Mouse (Mus musculus) frontal cortex, postnatal 14 days (tissue): ENCODE measurements at regions not wholly inside any gene's neighbourhood (a gene's known extent, or its start where the extent isn't known, plus 50 kb on each side); places are given as distances from the start of the nearest gene placed in this dataset.

Source experiments
- DNase-seq, 2 experiments: peaks; one replicate each; pipeline ENCODE4 v3.0.0; 2022; ENCODE audit warnings: low spot score in 2 of 2

DNA sequence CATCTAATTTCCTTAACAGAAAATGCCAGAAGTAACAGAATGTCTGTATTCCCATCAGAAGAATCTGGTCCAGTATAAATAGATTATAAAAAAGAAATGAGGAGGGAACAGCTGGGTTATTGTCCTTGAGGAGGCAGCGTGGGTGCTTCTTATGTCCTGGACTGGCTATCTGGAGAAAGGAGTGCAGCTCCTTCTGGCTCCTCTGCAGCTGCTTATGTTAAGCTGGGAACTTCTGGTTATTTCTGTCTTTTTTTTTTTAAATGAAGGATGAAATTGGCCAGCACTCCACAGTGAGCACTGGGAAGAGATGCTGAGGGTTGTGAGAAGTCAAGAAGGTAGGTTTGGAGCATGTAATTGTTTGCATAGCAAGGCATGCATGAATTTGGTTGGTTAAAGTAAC is 441.5 kb downstream of the Ebf1 start:
- DNase-seq, result no peak

DNA sequence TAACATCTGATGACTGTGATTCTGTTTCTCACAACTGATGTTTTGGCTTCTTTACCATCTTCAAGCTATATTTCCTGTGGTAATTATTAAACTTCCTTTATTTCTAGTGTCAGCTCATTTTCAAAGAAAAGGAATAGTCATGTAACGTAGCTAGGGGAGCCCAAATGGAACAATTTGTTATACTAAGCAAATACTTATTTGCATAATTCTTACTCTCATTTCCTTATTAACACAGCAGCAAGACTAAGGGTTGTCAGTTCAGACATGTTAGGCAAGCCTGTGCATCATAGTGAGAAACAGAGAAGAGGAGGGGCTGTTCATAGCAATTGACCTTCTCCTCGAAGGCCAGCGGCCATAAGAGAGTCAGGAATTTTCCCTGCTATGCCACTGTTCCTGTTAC is 449.5 kb downstream of the Ebf1 start:
- no peak for DNase-seq

DNA sequence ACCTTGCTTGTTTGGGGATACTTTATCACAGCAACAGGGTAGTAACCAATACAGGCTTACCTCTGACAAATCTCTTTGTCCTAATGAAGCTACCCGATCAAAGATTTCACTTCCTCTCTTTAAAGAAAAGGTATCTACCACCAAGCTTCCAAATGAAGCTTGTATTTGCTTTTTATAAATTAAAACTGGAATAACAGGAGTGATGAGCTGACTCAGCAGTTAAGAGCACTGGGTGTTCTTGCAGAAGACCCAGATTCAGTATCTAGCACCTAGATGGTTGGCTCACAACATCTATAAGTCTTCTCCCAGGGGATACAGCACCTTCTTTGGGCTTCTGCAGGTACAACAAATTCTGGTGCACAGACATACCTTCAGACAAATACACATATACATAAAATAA is 453.2 kb downstream of the Ebf1 start:
- no peak for DNase-seq

DNA sequence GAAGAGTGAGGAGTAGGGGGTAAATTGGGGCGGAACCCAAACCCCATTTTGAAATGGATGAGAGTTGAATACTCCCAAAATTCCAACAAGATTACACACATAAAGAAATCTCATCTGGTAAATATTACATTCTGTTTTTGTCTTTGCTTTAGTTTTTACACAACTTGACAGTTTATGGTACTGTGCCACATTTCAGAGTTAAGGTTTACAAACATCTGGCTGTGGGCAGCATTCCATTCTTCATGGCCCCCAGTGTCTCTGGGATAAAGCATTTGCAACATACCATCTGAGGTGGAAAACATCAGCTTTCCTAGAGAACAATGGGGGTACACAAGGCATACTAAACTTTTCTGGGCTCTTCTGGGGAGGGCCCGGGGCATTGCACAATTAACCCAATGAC is 454.1 kb downstream of the Ebf1 start:
- DNase-seq, result no peak

DNA sequence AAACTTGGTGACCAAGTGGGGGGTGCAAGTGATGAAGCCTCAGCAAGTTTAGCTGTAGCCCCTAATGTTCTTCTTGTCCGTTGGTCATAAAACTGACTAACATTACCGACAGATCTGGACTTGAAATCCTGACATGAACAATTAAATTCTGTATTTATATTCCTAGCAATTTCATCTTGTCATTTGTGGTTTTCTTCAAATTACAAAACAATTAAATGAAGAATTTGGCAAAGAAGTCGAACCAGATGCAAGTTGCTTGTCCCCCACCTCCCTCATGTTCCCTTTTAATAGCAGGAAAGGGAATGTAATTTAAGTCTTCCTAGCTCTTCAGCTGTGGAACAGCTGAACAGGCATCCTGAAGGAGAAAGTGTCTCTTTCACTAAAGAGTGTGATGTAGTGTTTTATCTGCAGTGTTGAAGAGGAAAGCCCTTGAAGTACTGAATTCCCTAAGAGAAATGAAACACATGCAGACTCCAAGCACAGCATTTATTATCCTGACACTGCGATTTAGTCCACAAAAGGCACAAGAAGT is 467.5 kb downstream of the Ebf1 start:
- DNase-seq, result no peak

DNA sequence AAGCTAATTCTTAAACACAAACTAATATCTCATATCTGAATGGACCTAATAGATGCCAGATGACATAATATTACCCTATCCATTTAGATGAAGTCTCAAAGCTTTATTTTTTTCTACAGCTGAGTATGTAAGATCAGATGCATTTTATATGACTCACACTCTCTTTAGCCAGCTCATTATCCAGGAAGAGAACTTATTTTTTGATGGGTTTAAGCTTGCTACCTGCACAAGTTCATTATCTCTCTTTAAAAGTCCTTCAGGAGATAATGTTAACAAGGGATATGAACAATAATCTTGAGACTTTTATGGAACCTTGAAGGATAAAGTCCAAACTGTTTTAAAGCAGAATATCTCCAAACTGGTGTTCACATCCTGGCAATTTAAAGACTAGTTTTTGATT is 468.0 kb downstream of the Ebf1 start:
- no peak for DNase-seq

DNA sequence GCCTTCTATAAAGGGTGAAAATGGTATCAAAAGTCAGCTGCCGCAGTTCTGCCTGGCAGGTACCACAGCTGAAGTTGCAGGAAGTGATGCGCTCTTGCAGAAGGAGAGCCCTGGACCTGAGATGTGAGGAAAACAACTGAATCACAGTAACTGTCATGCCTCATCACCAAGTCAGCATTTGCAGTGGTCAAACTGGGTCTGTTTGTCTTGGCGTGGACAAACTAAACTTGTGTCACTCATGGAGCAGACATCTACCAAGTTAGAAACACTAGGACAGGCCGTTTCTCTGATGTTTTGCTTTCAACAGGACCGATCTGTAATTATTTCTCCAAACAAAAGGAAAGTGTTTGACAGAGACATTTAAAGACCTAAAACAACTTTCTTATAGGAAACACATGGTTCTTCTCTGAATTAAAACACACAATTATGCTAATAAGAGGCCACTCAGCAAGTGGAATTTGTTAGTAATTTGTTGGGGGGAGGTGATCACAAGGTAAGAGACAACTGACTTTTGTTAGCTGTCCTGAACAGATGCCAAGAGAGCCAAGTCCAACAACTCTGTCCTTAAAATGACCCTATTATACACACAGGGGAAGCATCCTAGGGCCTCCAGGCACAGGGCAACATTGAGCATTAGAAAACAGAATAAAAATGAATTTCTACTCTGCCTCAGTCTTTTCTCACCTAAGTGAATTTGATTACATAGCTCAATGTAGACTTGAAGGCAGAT is 470.2 kb downstream of the Ebf1 start:
- DNase-seq, result no peak

DNA sequence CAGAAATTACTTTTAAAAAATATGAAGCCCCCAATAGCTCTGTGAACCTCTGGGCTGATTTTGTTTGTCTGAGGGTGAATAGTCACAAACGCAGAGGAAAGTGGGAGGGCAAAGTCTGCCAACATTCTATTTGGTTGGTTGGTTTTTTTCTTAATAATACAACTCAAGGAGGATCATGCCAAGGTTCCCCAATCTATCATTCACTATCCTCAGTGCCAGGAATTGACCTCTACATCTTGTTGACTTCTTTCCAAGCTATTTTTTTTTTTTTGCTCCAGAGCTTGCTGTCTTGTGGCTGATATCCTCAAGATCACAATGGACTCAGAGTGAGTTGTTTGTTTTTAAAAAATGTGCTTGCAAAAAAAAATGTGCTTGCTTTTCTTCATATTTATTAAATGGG is 471.2 kb downstream of the Ebf1 start:
- no peak for DNase-seq

DNA sequence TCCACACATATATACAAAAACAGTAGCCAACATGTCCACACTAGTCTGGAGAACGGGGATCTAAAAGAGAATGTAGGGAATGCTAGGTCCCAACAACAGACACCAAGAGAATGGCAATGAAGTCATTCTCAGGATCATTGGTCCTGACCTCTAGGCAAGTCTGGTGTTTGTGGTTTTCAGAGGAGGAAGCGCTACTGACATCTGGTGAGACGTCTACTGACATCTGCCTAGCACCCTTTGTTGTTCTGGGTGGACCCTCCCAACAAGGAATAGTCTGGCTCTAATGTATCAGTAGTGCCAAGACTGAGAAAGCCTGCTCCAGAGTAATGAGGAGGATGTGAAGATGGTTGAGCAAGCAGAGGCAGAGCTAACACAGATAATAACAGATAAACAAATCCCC is 472.4 kb downstream of the Ebf1 start:
- no peak for DNase-seq

DNA sequence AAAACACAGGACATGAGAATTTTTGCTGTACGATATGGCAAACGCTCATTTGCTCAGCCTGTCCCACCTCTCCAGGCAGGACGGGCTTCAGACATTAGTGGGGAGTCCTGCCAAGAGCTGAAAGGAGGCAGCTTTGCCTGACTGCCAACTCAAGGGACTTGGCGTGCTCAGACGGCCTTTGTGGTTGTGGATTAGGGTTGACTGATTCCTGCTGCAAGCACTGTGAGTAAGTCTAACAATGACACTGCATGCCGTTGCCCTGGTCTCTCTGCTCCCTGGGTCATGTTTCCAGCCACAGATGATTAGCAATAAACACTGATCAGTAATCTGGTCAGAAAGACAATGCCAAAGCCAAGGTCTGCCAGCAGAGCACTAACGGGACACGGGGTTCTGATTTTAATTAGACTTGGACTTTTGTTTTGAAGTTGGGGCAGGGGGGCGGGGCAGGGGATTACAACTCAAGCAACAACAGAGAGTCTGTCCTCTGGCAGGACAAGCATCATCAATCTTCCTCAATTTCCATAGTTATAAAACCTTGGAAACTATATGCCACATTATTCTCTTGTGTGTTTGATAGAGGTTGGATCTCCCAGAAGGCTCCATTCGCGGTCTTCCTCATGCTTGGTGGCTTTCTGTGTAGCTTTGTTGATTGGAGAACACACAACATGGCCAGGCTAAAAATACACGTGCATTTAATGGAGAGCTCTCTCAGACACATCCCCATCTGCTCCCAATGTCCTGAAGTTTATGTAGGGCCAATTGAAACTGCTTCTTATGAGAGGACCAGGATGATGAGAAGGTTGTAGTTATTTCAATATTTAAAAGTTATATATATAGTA is 486.6 kb downstream of the Ebf1 start:
- peak; percentile 4 to 7 for DNase-seq

DNA sequence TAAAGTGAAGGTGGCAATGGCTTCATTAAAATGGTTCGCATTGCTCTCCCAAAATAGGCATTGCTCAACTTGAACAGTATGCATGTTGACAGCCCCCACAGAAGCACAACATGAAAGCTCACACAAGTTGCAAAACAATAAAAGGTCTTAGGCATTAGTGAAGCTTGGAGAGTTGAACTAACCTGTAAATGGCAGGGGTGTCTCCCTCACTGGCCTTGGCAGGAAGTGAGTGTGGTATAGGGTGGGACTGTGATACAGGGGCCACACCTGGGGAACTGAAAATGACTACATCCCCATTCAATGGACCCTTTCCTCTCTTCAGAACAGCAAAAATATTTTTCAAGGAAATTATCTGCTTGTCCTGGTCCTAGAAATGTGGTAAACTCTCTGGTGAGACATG is 499.6 kb downstream of the Ebf1 start:
- no peak for DNase-seq

DNA sequence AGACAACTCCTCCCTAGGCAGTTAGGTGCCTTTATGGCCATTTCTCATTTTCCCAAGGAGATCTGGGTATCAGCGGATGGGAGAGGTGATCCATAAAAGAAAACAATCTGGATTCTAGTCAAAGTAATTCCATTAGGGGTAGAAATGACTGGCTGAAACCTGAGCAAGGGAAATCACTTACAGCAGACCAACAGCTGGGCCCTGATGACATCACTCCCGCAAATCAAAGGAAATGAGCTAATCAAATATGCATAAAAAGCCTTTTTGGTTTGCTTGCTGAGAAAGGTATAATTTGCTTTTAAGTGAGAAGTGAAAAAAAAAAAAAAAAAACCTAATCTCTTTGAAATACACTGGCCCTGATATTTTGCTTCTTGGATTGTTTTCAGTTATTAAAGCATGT is 506.2 kb downstream of the Ebf1 start:
- no peak for DNase-seq

DNA sequence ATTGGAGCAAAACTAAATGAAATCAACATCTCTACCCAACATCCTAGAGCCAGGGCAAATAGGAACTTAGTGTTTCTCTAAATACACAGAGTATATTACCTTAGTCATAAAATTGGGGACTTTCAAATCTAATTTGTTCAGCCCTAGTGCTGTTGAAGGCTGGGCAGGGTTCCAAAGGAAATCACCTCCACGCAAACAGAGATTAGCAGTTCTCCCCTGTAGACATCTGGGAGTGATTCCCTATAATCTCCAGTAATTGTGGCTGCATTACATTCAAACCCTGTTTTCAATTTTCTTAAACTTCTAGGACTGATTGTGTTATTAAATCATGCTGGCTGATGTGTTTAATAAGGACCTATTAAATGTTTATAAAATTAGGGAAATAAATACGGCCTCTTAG is 519.7 kb downstream of the Ebf1 start:
- no peak for DNase-seq

DNA sequence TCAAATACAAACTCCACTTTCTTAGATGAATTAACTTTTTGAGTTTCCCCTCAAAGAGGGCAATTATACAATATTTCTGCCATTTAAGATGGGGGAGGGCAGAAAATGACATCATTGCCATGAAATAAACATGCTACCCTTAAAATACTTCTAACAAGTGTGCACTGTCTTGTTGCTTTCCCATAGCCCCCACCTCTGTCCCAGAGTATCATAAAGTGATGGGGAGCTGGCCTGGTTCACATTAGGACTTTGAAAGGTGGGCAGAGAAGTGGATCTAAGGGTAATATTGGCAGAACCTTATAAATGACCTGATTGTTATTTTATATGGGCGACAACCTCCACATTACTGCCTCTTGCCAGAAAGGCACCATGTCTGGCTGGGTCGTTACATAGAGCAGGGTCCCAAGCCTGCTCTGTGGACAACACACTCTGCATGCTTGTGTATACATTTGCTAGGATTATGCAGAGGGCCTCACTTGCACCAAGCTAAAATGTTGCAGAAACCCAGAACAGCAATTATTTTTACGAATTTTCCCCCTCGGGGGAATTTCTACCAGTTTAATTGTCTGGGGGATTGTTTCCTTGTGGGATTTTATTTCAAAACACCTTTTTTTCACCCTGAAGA is 521.3 kb downstream of the Ebf1 start:
- DNase-seq, result no peak

DNA sequence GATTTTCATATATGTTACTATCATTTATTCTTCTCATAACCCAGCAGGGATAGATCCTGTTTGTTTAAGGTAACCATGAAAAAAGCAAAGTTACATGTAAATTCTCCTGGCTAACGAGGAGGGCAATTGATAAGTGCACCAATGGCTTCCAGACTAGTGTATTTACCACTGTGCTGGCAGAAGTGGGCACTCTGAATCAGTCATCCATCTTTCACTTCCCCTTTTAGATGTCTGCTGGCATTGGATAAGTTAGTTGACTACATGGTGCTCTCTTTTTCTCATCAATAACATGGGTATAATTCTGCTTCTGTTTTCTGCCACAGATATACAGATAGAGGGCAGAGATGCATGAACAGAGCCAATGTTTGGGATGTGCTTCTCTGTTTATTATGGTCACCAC is 523.4 kb downstream of the Ebf1 start:
- DNase-seq, result no peak

DNA sequence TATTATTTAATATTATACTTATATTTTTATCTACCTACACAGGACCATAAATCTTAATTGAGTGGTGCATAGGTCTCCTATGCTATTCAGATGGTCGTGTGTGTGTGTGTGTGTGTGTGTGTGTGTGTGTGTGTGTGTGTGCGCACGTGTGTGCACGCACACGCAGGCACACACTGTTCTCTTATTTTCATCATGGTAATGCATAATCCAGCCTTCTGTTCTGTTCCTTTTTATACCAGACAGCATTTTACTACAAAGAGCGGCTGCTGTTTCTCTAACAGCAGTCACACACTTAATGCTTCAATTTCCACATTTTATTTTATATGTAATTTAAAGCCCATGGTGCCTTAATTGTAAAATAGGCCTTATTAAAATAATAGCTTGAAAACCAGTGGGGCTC is 537.0 kb downstream of the Ebf1 start:
- DNase-seq, result no peak

DNA sequence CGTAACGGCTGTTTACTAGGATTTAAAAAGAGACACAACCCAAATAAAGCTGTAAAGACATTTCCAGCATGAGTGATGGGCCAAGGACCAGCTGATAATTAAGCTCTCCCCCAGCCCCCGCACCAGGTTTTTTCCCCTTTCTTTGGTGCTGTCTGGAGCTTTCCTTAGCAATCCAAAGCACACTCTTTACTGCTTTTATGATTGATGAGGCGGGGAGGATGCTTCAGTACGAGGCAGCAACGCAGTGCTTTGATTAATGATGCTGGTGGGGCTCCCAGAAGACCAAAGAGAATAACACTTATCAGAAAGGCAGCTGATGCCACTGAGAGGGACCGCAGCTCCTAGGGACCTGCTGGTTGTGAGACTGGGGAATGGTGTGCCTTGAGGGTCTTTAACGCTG is 537.4 kb downstream of the Ebf1 start:
- DNase-seq, result no peak

DNA sequence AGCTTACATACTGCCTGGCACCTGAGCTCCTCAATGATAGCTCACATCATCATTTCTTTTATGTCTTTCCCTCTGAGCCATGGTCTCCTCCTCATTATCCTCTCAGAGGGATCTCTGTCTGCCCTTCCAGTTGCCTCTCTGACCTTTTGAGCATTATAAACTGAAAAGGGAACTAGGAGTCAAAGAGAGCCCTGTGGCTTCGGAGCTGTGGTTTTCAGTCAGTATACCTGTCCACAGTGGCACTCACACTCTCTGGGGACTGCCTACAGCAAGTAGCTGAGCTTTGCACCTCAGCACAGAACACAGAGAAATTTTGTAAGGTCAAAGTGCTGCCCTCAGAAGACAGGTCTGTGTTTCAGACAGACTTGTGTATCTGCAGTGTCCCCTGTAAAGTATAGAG is 538.7 kb downstream of the Ebf1 start:
- DNase-seq, result no peak

DNA sequence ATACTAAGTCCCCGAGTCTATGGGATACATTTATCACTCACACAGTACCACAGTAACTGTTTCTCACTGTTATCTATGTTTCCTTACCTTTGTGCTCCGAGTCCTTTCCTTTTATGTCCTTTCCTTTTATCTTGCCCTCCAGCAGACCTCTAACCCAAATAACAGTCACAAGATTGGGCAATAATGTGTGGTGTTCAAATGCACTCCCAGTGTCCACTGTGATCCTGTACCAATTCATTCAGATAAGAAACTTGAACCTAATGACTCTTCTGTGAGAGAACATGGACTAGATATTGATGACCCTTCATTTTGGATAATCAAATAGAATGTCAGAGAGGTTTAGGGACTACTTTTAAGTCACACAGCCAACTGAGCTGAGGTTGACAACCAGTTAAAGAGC is 541.2 kb downstream of the Ebf1 start:
- DNase-seq, result no peak

DNA sequence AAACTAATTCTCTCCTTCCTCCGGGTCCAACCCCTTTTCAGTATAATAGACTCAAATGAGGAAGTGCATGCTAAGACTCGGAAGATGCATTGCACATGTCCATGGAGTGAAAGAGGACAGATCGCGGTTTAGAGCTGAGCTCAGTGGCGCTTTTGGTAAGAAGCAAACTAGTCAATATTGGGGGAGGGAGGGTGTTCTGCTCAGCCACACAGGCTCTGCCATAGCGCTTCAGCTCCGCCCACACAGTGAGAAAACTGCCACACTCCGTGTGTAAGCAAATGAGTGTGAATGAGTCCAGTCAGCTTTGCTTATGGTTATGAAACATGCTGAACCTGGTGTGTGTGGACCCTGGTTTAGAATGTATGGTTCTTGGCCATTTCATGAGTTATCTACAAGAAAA is 543.8 kb downstream of the Ebf1 start:
- no peak for DNase-seq

DNA sequence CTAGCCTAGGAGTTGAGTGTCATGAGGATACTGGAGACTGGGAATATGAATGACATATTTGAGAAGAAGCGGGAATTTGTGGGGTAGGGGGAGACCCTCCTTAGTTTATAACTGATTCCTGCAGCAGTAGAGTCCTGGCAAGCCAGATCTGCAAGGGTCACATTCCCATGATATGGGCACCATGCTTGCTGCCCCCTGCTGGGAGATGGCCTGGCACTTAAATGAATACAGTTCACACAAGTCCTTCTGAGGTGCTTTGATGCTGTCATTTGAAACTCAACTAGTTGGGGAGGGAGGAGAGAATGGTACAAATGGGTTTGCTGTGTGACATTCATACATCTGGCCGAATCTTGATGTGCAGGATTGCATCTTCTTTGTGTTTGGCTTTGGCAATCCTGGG is 556.4 kb downstream of the Ebf1 start:
- no peak for DNase-seq

DNA sequence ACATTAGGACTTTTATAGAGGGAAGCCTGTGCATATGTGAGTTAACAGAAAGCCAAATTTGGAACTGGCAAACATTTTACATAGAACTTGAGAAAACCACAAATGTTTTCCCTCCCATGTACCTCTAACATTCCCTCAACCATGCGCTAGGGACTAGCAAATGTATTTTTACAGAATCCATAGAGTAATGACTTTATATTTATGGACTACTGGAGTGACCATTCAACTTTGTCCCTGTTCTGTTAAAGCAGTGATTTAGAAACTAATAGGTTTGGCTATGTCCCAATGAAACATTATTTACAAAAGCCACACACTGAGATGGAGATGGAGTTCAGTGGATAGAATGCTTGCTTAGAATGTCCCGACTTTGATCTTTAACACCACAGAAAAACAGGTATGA is 557.0 kb downstream of the Ebf1 start:
- DNase-seq, result no peak
